Mouse (Mus musculus) embryonic fibroblast, embryonic 13.5 days (primary cell): ENCODE results near the gene Ttll7.

Experiments
- CTCF ChIP-seq: IDR thresholded peaks from 2 replicates; pipeline ENCODE4 v1.5.1; 2011; ENCODE audit warnings: mild to moderate bottlenecking, control low read depth, low read length, moderate library complexity, borderline replicate concordance; ENCODE audit not compliant: insufficient read depth
- POLR2A ChIP-seq: IDR thresholded peaks from 2 replicates; pipeline ENCODE4 v1.6.1; 2011; ENCODE audit warnings: low read depth, mild to moderate bottlenecking, control low read depth, low read length, moderate library complexity

- TF ChIP-seq POLR2A, result no peak
- no peak for TF ChIP-seq CTCF
Observed at GRCm38 (mm10) chr3:146813624-146814023, 38.5 kb upstream of the Ttll7 start.
